Mouse (Mus musculus) brain, embryonic 14.5 days (tissue): ENCODE results near the gene Purb.

ENCODE experiments used
- CTCF ChIP-seq: fragments of 200-500 bp; IDR thresholded peaks from 2 replicates; pipeline ENCODE4 v1.5.1; 2012; ENCODE audit warnings: inconsistent platforms, mild to moderate bottlenecking, moderate library complexity, borderline replicate concordance; ENCODE audit not compliant: insufficient read depth, insufficient read length; ENCODE audit errors: extremely low read depth
- POLR2A ChIP-seq: fragments of 200-500 bp; IDR thresholded peaks from 2 replicates; pipeline ENCODE4 v1.6.1; 2012; ENCODE audit warnings: mild to moderate bottlenecking, inconsistent platforms, borderline replicate concordance; ENCODE audit not compliant: poor library complexity, insufficient read depth, insufficient read length, severe bottlenecking; ENCODE audit errors: extremely low read depth

GRCm38 (mm10) chr11:6430186-6430585, 45.5 kb downstream of the Purb start:
- TF ChIP-seq CTCF (no peak), POLR2A (no peak)
